Mouse (Mus musculus): ENCODE results near the gene Mthfsd.

DNA sequence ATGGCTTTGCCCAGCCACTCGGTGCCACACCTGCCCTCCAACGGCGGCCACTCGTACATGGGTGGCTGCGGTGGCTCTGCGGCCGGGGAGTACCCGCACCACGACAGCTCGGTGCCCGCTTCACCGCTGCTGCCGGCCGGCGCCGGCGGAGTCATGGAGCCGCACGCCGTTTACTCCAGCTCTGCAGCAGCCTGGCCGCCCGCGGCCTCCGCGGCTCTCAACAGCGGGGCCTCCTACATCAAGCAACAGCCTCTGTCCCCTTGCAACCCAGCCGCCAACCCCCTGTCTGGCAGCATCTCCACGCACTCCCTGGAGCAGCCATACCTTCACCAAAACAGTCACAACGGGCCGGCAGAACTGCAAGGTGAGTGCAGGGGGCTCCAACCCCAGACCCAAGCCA, 23.2 kb downstream of the Mthfsd start:
- no peak for TF ChIP-seq POLR2A (IDR thresholded peaks at IDR 0.05; ENCODE audit: insufficient read depth, low read depth, low read length)
- TF ChIP-seq CTCF (IDR thresholded peaks at IDR 0.05; ENCODE audit: insufficient read depth, low read depth, low read length), result no peak
